Mouse (Mus musculus) spleen, adult 2 months (tissue): ENCODE measurements at regions not wholly inside any gene's neighbourhood (a gene's known extent, or its start where the extent isn't known, plus 50 kb on each side); places are given as distances from the start of the nearest gene placed in this dataset.

ENCODE experiments used
- CTCF ChIP-seq: fragments of 200-500 bp; IDR thresholded peaks from 2 replicates; pipeline ENCODE4 v1.5.1; 2011; ENCODE audit warnings: mild to moderate bottlenecking, inconsistent platforms; ENCODE audit not compliant: insufficient read depth, insufficient read length, insufficient replicate concordance; ENCODE audit errors: extremely low read depth
- POLR2A ChIP-seq: fragments of 200-500 bp; IDR thresholded peaks from 2 replicates; pipeline ENCODE4 v1.6.1; 2011; ENCODE audit warnings: low read depth, low read length, inconsistent platforms

- TF ChIP-seq CTCF (no peak), POLR2A (no peak)
Measured at GRCm38 (mm10) chr1:128810860-128811259, 218.8 kb upstream of the Cxcr4 start.
